ENCODE assay signal across 12 mouse cellular contexts in genomic region chr9:35340811-35341210, GRCm38 (mm10).
DNase-seq lines count a peak whose midpoint lies in the region; ATAC-seq and TF ChIP-seq lines count a peak whose summit lies in the region.
"Had no signal": no experiment of that assay in that cellular context is flagged by ENCODE, and none has a peak within 500 bp of the region (broad histone marks: within the 10 kb centered on the region; RNA-seq: fewer than 3 reads in every experiment).

No protein-coding gene starts in this region.

- no peak overlapping the region for H3K4me2 ChIP-seq in hindbrain, embryonic 12.5 days (replicated peaks)
- H3K4me2 ChIP-seq in hindbrain, postnatal 0 days (ENCODE audit: low read depth, low read length), result no peak overlapping the region
- no peak overlapping the region for H3K4me2 ChIP-seq in embryonic facial prominence, embryonic 15.5 days (replicated peaks)
- H3K4me2 ChIP-seq in liver, embryonic 12.5 days, result no peak overlapping the region

- no peak for DNase-seq in hindbrain, postnatal 0 days (ENCODE audit: low spot score)
- peak; percentile 34 for DNase-seq in MN1 (ENCODE audit: low spot score)
- peak; percentile 38 for DNase-seq in limb, embryonic 10.5 days (ENCODE audit: low spot score)
- DNase-seq in cerebellum, adult 11 months, result no peak
- DNase-seq in spleen, postnatal 14 days (ENCODE audit: low spot score in 2 of 2), result no peak
- DNase-seq: cerebellum, adult 11-12 months; kidney, adult 8-10 months had no signal

- no peaks in the 10 kb centered on the region for H3K36me3 ChIP-seq in hindbrain, embryonic 12.5 days
- H3K36me3 ChIP-seq in hindbrain, postnatal 0 days (ENCODE audit: insufficient read depth, low read length), result no peaks in the 10 kb centered on the region
- no peaks in the 10 kb centered on the region for H3K36me3 ChIP-seq in embryonic facial prominence, embryonic 15.5 days
- H3K36me3 ChIP-seq in limb, embryonic 10.5 days, result no peaks in the 10 kb centered on the region
- H3K36me3 ChIP-seq in liver, embryonic 12.5 days, result no peaks in the 10 kb centered on the region
- H3K36me3 ChIP-seq: G1E had no signal

- no peak overlapping the region for H3K4me3 ChIP-seq in hindbrain, embryonic 12.5 days
- no peak overlapping the region for H3K4me3 ChIP-seq in hindbrain, postnatal 0 days (ENCODE audit: low read length)
- H3K4me3 ChIP-seq in embryonic facial prominence, embryonic 15.5 days (replicated peaks), result no peak overlapping the region
- H3K4me3 ChIP-seq in limb, embryonic 10.5 days, result no peak overlapping the region
- H3K4me3 ChIP-seq in liver, embryonic 12.5 days, result no peak overlapping the region

- peaks cover 46% of the 10 kb centered on the region for H3K27me3 ChIP-seq in hindbrain, embryonic 12.5 days
- peaks cover 27% of the 10 kb centered on the region for H3K27me3 ChIP-seq in hindbrain, postnatal 0 days (ENCODE audit: insufficient read depth, low read length)
- no peaks in the 10 kb centered on the region for H3K27me3 ChIP-seq in embryonic facial prominence, embryonic 15.5 days
- 0 out of 2 replicates have a peak, but pooled peaks cover 10% of the 10 kb centered on the region for H3K27me3 ChIP-seq in limb, embryonic 10.5 days (ENCODE audit: low read depth, poor library complexity, severe bottlenecking)
- no peaks in the 10 kb centered on the region for H3K27me3 ChIP-seq in liver, embryonic 12.5 days (replicated peaks)

- no peaks in the 10 kb centered on the region for H3K9me3 ChIP-seq in hindbrain, embryonic 12.5 days (replicated peaks)
- H3K9me3 ChIP-seq in hindbrain, postnatal 0 days (ENCODE audit: low read length), result no peaks in the 10 kb centered on the region
- H3K9me3 ChIP-seq in embryonic facial prominence, embryonic 15.5 days (replicated peaks), result no peaks in the 10 kb centered on the region
- H3K9me3 ChIP-seq in limb, embryonic 10.5 days (replicated peaks), result no peaks in the 10 kb centered on the region
- no peaks in the 10 kb centered on the region for H3K9me3 ChIP-seq in liver, embryonic 12.5 days (replicated peaks)
- H3K9me3 ChIP-seq: G1E had no signal

- TF ChIP-seq CTCF in hindbrain, postnatal 0 days (IDR thresholded peaks at IDR 0.05; ENCODE audit: low read depth), result no peak

- no peak overlapping the region for H3K9ac ChIP-seq in hindbrain, embryonic 12.5 days
- H3K9ac ChIP-seq in hindbrain, postnatal 0 days (replicated peaks; ENCODE audit: low read length), result no peak overlapping the region
- H3K9ac ChIP-seq in embryonic facial prominence, embryonic 15.5 days, result no peak overlapping the region
- no peak overlapping the region for H3K9ac ChIP-seq in liver, embryonic 12.5 days

- peak overlapping the region; percentile 3; the same call in 1 of the 2 replicates for H3K27ac ChIP-seq in hindbrain, embryonic 12.5 days
- no peak overlapping the region for H3K27ac ChIP-seq in hindbrain, postnatal 0 days
- H3K27ac ChIP-seq in embryonic facial prominence, embryonic 15.5 days (replicated peaks), result peak overlapping the region; percentile 87
- peak overlapping the region; percentile 84 for H3K27ac ChIP-seq in limb, embryonic 10.5 days
- no peak overlapping the region for H3K27ac ChIP-seq in liver, embryonic 12.5 days
- H3K27ac ChIP-seq: macrophage had no signal

- H3K4me1 ChIP-seq in hindbrain, embryonic 12.5 days, result peaks cover 37% of the 10 kb centered on the region
- H3K4me1 ChIP-seq in hindbrain, postnatal 0 days (ENCODE audit: insufficient read depth, low read length), result peaks cover 12% of the 10 kb centered on the region; the same call in 1 of the 2 replicates
- H3K4me1 ChIP-seq in embryonic facial prominence, embryonic 15.5 days, result peaks cover 82% of the 10 kb centered on the region
- peaks cover 78% of the 10 kb centered on the region for H3K4me1 ChIP-seq in limb, embryonic 10.5 days
- H3K4me1 ChIP-seq in liver, embryonic 12.5 days, result no peaks in the 10 kb centered on the region

- WGBS in hindbrain, embryonic 12.5 days, result 19% methylated on average over 3 of the region's 3 CpGs
- WGBS in hindbrain, postnatal 0 days, result 25% methylated on average over 3 of the region's 3 CpGs
- 24% methylated on average over 3 of the region's 3 CpGs for WGBS in embryonic facial prominence, embryonic 15.5 days
- 33% methylated on average over 3 of the region's 3 CpGs for WGBS in limb, embryonic 10.5 days
- WGBS in liver, embryonic 12.5 days (ENCODE audit: insufficient replicate concordance), result 35% methylated on average over 3 of the region's 3 CpGs

- peak; percentile 43; the same call in 1 of the 2 replicates for ATAC-seq in hindbrain, embryonic 12.5 days (ENCODE audit: low FRiP score)
- ATAC-seq in hindbrain, postnatal 0 days, result no peak
- ATAC-seq in embryonic facial prominence, embryonic 15.5 days (ENCODE audit: insufficient number of reproducible peaks, low FRiP score, low TSS enrichment, low read depth), result peak; percentile 31; the same call in 1 of the 2 replicates
- no peak for ATAC-seq in liver, embryonic 12.5 days

Comparison
In these comparisons a context has a peak if more than half of its experiments do, and no peak if none do; other contexts are left out.
1. ATAC-seq: peak in hindbrain, embryonic 12.5 days (single experiment) and embryonic facial prominence, embryonic 15.5 days (single experiment); none in hindbrain, postnatal 0 days (single experiment) and liver, embryonic 12.5 days (single experiment).
2. H3K27ac ChIP-seq: peak in hindbrain, embryonic 12.5 days (single experiment), embryonic facial prominence, embryonic 15.5 days (single experiment) and limb, embryonic 10.5 days (single experiment); none in hindbrain, postnatal 0 days (single experiment) and liver, embryonic 12.5 days (single experiment).
3. DNase-seq: peak in MN1 (single experiment) and limb, embryonic 10.5 days (single experiment); none in hindbrain, postnatal 0 days (single experiment), cerebellum, adult 11 months (single experiment) and spleen, postnatal 14 days (0 of 2).